Mouse (Mus musculus): ENCODE results near the gene Depp1.

The Depp1 gene

GRCm38 (mm10) chr6:116677321-116677720 is 26.9 kb downstream of the Depp1 start:
- no peak for DNase-seq (ENCODE audit: low read depth in 2 of 2, low spot score in 2 of 2)

GRCm38 (mm10) chr6:116679563-116680288 is 29.3 kb downstream of the Depp1 start:
- DNase-seq (ENCODE audit: low read depth in 2 of 2, low spot score in 2 of 2) = no peak

GRCm38 (mm10) chr6:116682317-116682716 is 31.9 kb downstream of the Depp1 start:
- no peak for DNase-seq (ENCODE audit: low read depth in 2 of 2, low spot score in 2 of 2)

GRCm38 (mm10) chr6:116693639-116694038 is 43.2 kb downstream of the Depp1 start:
- DNase-seq (ENCODE audit: low read depth in 2 of 2, low spot score in 2 of 2) = no peak

- no peak for DNase-seq (ENCODE audit: low read depth in 2 of 2, low spot score in 2 of 2)
These were observed 43.9 kb downstream of the Depp1 start for GRCm38 (mm10) chr6:116694346-116694745.

- no peak for DNase-seq (ENCODE audit: low read depth in 2 of 2, low spot score in 2 of 2)
These were observed 47.0 kb downstream of the Depp1 start for GRCm38 (mm10) chr6:116697413-116697812.

- no peak for DNase-seq (ENCODE audit: low read depth in 2 of 2, low spot score in 2 of 2)
These were observed 47.6 kb downstream of the Depp1 start for GRCm38 (mm10) chr6:116697896-116698425.

- no peak for DNase-seq (ENCODE audit: low read depth in 2 of 2, low spot score in 2 of 2)
These were observed 50.4 kb downstream of the Depp1 start for GRCm38 (mm10) chr6:116700821-116701220.

Measured in CD8-positive naive resting alpha-beta T cell, adult 2 months (primary cell).